ENCODE assay signal across 31 mouse cellular contexts in the genomic region with DNA sequence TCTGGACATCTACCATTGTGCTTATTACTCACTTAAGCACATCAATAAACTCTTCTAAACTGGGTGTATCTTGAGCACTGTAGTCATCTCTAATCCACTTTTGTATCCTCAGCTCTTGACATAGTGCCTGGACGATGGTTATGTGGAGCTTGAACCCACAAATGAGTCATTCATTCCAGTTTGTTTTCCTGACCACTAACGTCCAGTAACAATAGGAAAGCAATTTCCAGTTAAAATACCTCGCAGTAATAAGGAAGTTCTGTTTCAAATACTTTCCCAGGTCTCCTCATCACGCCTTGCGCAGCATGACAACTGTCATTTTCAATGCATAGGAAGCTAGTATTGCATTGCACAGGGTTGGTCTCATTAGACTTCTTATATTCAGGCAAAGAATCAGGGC. TPM values are rescaled to one million over a fixed set of nuclear protein-coding genes. Genes with fewer than 3 reads are reported as not detected.
"Had no signal": no experiment of that assay in that cellular context is flagged by ENCODE, and none has a peak within 500 bp of the region (broad histone marks: within the 10 kb centered on the region; RNA-seq: fewer than 3 reads in every experiment).

No protein-coding gene starts in this region.

- DNase-seq: kidney, postnatal 25 days; layer of hippocampus, adult 9-11 months; liver; lung, adult 18-20 months; lung, postnatal 10 days; lung, postnatal 4 days; midbrain, embryonic 14.5 days; retina, postnatal 1 day; thymus, adult 18-20 months; thymus, postnatal 36 days had no signal

- H3K4me1 ChIP-seq: limb, embryonic 10.5 days; liver, embryonic 12.5 days; liver, embryonic 15.5 days; lung, embryonic 15.5 days had no signal

- H3K36me3 ChIP-seq: limb, embryonic 10.5 days; limb, embryonic 13.5 days; liver, embryonic 12.5 days; liver, embryonic 15.5 days; lung, embryonic 15.5 days; neural tube, embryonic 12.5 days had no signal

- H3K9ac ChIP-seq: limb, embryonic 13.5 days; liver, embryonic 12.5 days; liver, embryonic 15.5 days; lung, embryonic 15.5 days; neural tube, embryonic 12.5 days had no signal

- H3K27ac ChIP-seq: kidney, postnatal 0 days; layer of hippocampus, adult 2 months; limb, embryonic 10.5 days; limb, embryonic 13.5 days; liver, embryonic 12.5 days; liver, embryonic 15.5 days; lung, embryonic 15.5 days; neural tube, embryonic 12.5 days had no signal

- H3K4me3 ChIP-seq: layer of hippocampus, adult 2 months; limb, embryonic 10.5 days; limb, embryonic 13.5 days; liver, embryonic 12.5 days; liver, embryonic 15.5 days; lung, embryonic 15.5 days; neural tube, embryonic 12.5 days had no signal

- H3K9me3 ChIP-seq: limb, embryonic 10.5 days; limb, embryonic 13.5 days; liver, embryonic 12.5 days; liver, embryonic 15.5 days; lung, embryonic 15.5 days; neural tube, embryonic 12.5 days had no signal

- H3K4me2 ChIP-seq: limb, embryonic 13.5 days; liver, embryonic 12.5 days; liver, embryonic 15.5 days; lung, embryonic 15.5 days; midbrain, embryonic 11.5 days; neural tube, embryonic 12.5 days had no signal

- ATAC-seq: liver, embryonic 12.5 days had no signal

RNA-seq across cellular contexts. Expression of a gene that starts 5.0 kb away (rescaled TPM):
- total RNA-seq: megakaryocyte progenitor cell, adult 5-6 weeks; megakaryocyte-erythroid progenitor cell, adult 5-6 weeks; neutrophil, adult 5-6 weeks had no signal
- polyA plus RNA-seq: large intestine, adult 2 months; small intestine, adult 2 months; spleen, adult 2 months; testis, adult 2 months had no signal

RNA-seq across cellular contexts. Expression of a gene that starts 21.8 kb away (rescaled TPM):
- total RNA-seq: neutrophil, adult 5-6 weeks had no signal

RNA-seq across cellular contexts. Expression of a gene that starts 42.3 kb away (rescaled TPM):
- total RNA-seq: layer of hippocampus, adult 2 months; layer of hippocampus, postnatal 25 days; left cerebral cortex, postnatal 25 days; megakaryocyte progenitor cell, adult 5-6 weeks; megakaryocyte-erythroid progenitor cell, adult 5-6 weeks; midbrain, postnatal 0 days; neutrophil, adult 5-6 weeks had no signal
- polyA plus RNA-seq: kidney, embryonic 14.5 days; large intestine, adult 2 months; lung, embryonic 15.5 days; midbrain, embryonic 14.5 days; midbrain, postnatal 0 days; small intestine, adult 2 months; stomach, embryonic 16.5 days had no signal
